Mouse (Mus musculus): Measurements from ENCODE around the gene Nlrc4.

The Nlrc4 gene

GRCm38 (mm10) chr17:74430074-74430473 lies 28.9 kb downstream of the Nlrc4 start:
- no peak for DNase-seq (ENCODE audit: low spot score in 2 of 2)

GRCm38 (mm10) chr17:74424401-74425005 lies 34.4 kb downstream of the Nlrc4 start:
- no peak for DNase-seq (ENCODE audit: low spot score in 2 of 2)

- DNase-seq (ENCODE audit: low spot score in 2 of 2): no peak
Observed at GRCm38 (mm10) chr17:74420656-74421055, 38.3 kb downstream of the Nlrc4 start.

GRCm38 (mm10) chr17:74418171-74418570 lies 40.8 kb downstream of the Nlrc4 start:
- DNase-seq (ENCODE audit: low spot score in 2 of 2): no peak

- DNase-seq (ENCODE audit: low spot score in 2 of 2): peak in 1 of 2 experiments; percentile 34
Observed at GRCm38 (mm10) chr17:74416841-74417360, 42.0 kb downstream of the Nlrc4 start.

- no peak for DNase-seq (ENCODE audit: low spot score in 2 of 2)
Observed at GRCm38 (mm10) chr17:74414671-74415070, 44.3 kb downstream of the Nlrc4 start.

GRCm38 (mm10) chr17:74413324-74413723 lies 45.6 kb downstream of the Nlrc4 start:
- DNase-seq (ENCODE audit: low spot score in 2 of 2): no peak

- no peak for DNase-seq (ENCODE audit: low spot score in 2 of 2)
Observed at GRCm38 (mm10) chr17:74409722-74410121, 49.2 kb downstream of the Nlrc4 start.

GRCm38 (mm10) chr17:74406487-74406886 lies 52.5 kb downstream of the Nlrc4 start:
- no peak for DNase-seq (ENCODE audit: low spot score in 2 of 2)

GRCm38 (mm10) chr17:74402486-74403222 lies 56.3 kb downstream of the Nlrc4 start:
- no peak for DNase-seq (ENCODE audit: low spot score in 2 of 2)

GRCm38 (mm10) chr17:74397173-74397572 lies 61.8 kb downstream of the Nlrc4 start:
- DNase-seq (ENCODE audit: low spot score in 2 of 2): no peak

GRCm38 (mm10) chr17:74396766-74397165 lies 62.2 kb downstream of the Nlrc4 start:
- DNase-seq (ENCODE audit: low spot score in 2 of 2): no peak

- DNase-seq (ENCODE audit: low spot score in 2 of 2): peak; percentile 91 to 97
Observed at GRCm38 (mm10) chr17:74395383-74396065, 63.4 kb downstream of the Nlrc4 start, which contains the start of gene Slc30a6. Gene Slc30a6, plus strand, starts transcription at chr17:74395608.

- peak in 1 of 2 experiments; percentile 8 for DNase-seq (ENCODE audit: low spot score in 2 of 2)
Observed at GRCm38 (mm10) chr17:74394855-74395254, 64.1 kb downstream of the Nlrc4 start.

GRCm38 (mm10) chr17:74394381-74394780 lies 64.6 kb downstream of the Nlrc4 start:
- no peak for DNase-seq (ENCODE audit: low spot score in 2 of 2)

GRCm38 (mm10) chr17:74389847-74390246 lies 69.1 kb downstream of the Nlrc4 start:
- DNase-seq (ENCODE audit: low spot score in 2 of 2): no peak

GRCm38 (mm10) chr17:74386657-74387056 lies 72.3 kb downstream of the Nlrc4 start:
- no peak for DNase-seq (ENCODE audit: low spot score in 2 of 2)

GRCm38 (mm10) chr17:74376916-74377315 lies 82.0 kb downstream of the Nlrc4 start:
- no peak for DNase-seq (ENCODE audit: low spot score in 2 of 2)
